Mouse (Mus musculus): ENCODE measurements around the gene Kl. TPM values are rescaled to one million over a fixed set of nuclear protein-coding genes. Genes with fewer than 3 reads are reported as not detected.

Gene Kl
- polyA plus RNA-seq (2012; rRNA removed; ENCODE audit: low replicate concordance): 0.03 TPM in 1 of 2 replicates, not detected in the other

GRCm38 (mm10) chr5:150952328-150952668 lies at the start of gene Kl:
Kl (plus strand) TSS chr5:150952607.

